Mouse (Mus musculus): ENCODE measurements around the gene Poll. TPM values are rescaled to one million over a fixed set of nuclear protein-coding genes. Genes with fewer than 3 reads are reported as not detected.
A peak's percentile ranks its signal among the peaks of the same experiment; 100 is the strongest.

Poll gene
- total and polyA plus RNA-seq, 3 experiments = 16.5 to 24.6 (median 18.9) TPM

DNA sequence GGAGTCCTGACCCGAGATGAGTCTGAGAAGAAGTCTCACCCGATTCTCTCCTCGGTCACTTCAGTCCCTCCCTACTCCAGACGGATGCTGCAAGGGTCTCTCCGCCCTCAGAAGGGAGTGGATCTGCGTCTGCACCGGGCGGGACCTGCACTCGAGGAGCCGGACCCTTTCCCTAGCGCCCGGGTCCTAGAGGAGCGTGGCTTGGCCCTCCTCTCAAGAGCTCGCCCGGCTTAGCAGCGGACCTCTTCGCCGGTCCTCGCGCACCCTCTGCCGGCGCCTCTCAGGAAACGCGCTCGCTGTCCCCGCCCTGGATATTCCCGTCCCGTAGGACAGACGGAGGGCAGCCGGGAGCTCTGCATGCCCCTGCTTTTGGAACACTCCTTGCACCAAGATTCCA, 15.4 kb downstream of the Poll start:
- Histone ChIP-seq H3K27ac (ENCODE audit: insufficient read depth, low read depth) (no peak overlapping the region), H3K27me3 (replicated peaks) (peaks cover 44% of the 10 kb centered on the region), H3K9me3 (replicated peaks; ENCODE audit: low read length) (peaks cover 4% of the 10 kb centered on the region), H3K4me3 (replicated peaks in 1 of 3; ENCODE audit: low read depth in 2 of 3, low read length in 2 of 3, poor library complexity in 1 of 3) (peak overlapping the region in 2 of 3 experiments; percentile 33), H3K4me2 (ENCODE audit: insufficient read depth, low read depth, poor library complexity, severe bottlenecking) (peak overlapping the region; percentile 78), H3K36me3 (replicated peaks in 1 of 2; ENCODE audit: control insufficient read depth in 1 of 2, insufficient read depth in 1 of 2, low read length in 1 of 2) (no peaks in the 10 kb centered on the region), H3K9ac (ENCODE audit: insufficient read depth, low read depth) (no peak overlapping the region), H3K79me2 (replicated peaks; ENCODE audit: control insufficient read depth, extremely low read depth, insufficient read depth, poor library complexity, severe bottlenecking) (no peaks in the 10 kb centered on the region), H3K4me1 (ENCODE audit: control insufficient read depth in 1 of 2, insufficient read depth in 2 of 2) (peaks cover 6 to 36% of the 10 kb centered on the region in 2 experiments)
- DNase-seq (ENCODE audit: extremely low read depth) = peak; percentile 62
- TF ChIP-seq ZC3H11A (IDR thresholded peaks at IDR 0.05; ENCODE audit: low read depth, low read length) = peak; percentile 33; the same call in 1 of the 2 replicates
- TF ChIP-seq ZKSCAN1 (IDR thresholded peaks at IDR 0.05; ENCODE audit: borderline replicate concordance, low read depth, low read length) = no peak
- TF ChIP-seq IRF4 (IDR thresholded peaks at IDR 0.05; ENCODE audit: low read depth, low read length) = no peak
- 0 out of 2 replicates have a peak, but pooled peaks have one; percentile 53 for TF ChIP-seq UBTF (IDR thresholded peaks at IDR 0.05; ENCODE audit: low read depth, low read length)
- TF ChIP-seq NRF1 (IDR thresholded peaks at IDR 0.05; ENCODE audit: low read depth, low read length) = no peak
- TF ChIP-seq PAX5 (IDR thresholded peaks at IDR 0.05; ENCODE audit: low read length) = no peak
- 0 out of 2 replicates have a peak, but pooled peaks have one; percentile 10 for TF ChIP-seq ELF1 (IDR thresholded peaks at IDR 0.05; ENCODE audit: low read depth, low read length)
- TF ChIP-seq ZMIZ1 (IDR thresholded peaks at IDR 0.05; ENCODE audit: low read depth, low read length) = no peak
- TF ChIP-seq USF2 (conservative IDR thresholded peaks at IDR 0.05; ENCODE audit: low read depth, low read length) = no peak
- no peak for TF ChIP-seq KAT2A (IDR thresholded peaks at IDR 0.05; ENCODE audit: insufficient replicate concordance, low read length)
- no peak for TF ChIP-seq MEF2A (IDR thresholded peaks at IDR 0.05; ENCODE audit: borderline replicate concordance, low read depth, low read length)
- TF ChIP-seq MYC (IDR thresholded peaks at IDR 0.05; ENCODE audit: low read depth, low read length) = no peak
- TF ChIP-seq JUND (conservative IDR thresholded peaks at IDR 0.05; ENCODE audit: low read depth, low read length) = no peak
- TF ChIP-seq BHLHE40 (IDR thresholded peaks at IDR 0.05; ENCODE audit: low read depth, low read length) = no peak
- no peak for TF ChIP-seq RCOR1 (conservative IDR thresholded peaks at IDR 0.05; ENCODE audit: low read depth, low read length)
- no peak for TF ChIP-seq POLR2A (IDR thresholded peaks at IDR 0.05; ENCODE audit: low read depth, low read length)
- 0 out of 2 replicates have a peak, but pooled peaks have one; percentile 18 for TF ChIP-seq TCF12 (IDR thresholded peaks at IDR 0.05; ENCODE audit: low read depth, low read length)
- no peak for TF ChIP-seq MAFK (IDR thresholded peaks at IDR 0.05; ENCODE audit: insufficient replicate concordance, low read length)
- no peak for TF ChIP-seq SIN3A (IDR thresholded peaks at IDR 0.05; ENCODE audit: low read length)
- no peak for TF ChIP-seq ZNF384 (IDR thresholded peaks at IDR 0.05; ENCODE audit: low read depth, low read length)
- no peak for TF ChIP-seq JUN (IDR thresholded peaks at IDR 0.05; ENCODE audit: insufficient read depth, low read depth, low read length)
- TF ChIP-seq ETS1 (conservative IDR thresholded peaks at IDR 0.05; ENCODE audit: low read depth, low read length) = no peak
- TF ChIP-seq SMC3 (IDR thresholded peaks at IDR 0.05; ENCODE audit: low read depth, low read length) = peak; percentile 88
- TF ChIP-seq CHD2 (IDR thresholded peaks at IDR 0.05; ENCODE audit: low read length) = no peak
- TF ChIP-seq CTCF (conservative IDR thresholded peaks at IDR 0.05 in 1 of 2, IDR thresholded peaks at IDR 0.05 in 1 of 2; ENCODE audit: low read depth in 2 of 2, low read length in 2 of 2) = peak; percentile 13 to 92; a peak in 2 of 4 replicates
- TF ChIP-seq E2F4 (IDR thresholded peaks at IDR 0.05; ENCODE audit: insufficient replicate concordance, low read depth, low read length) = no peak
- TF ChIP-seq MXI1 (IDR thresholded peaks at IDR 0.05; ENCODE audit: low read depth, low read length) = peak; percentile 28; the same call in 1 of the 2 replicates
- 0 out of 2 replicates have a peak, but pooled peaks have one; percentile 33 for TF ChIP-seq NELFE (IDR thresholded peaks at IDR 0.05; ENCODE audit: low read depth, low read length)
- TF ChIP-seq USF1 (IDR thresholded peaks at IDR 0.05; ENCODE audit: low read depth, low read length) = no peak
- TF ChIP-seq TBP (conservative IDR thresholded peaks at IDR 0.05; ENCODE audit: low read depth, low read length) = no peak
- peak; percentile 49; the same call in 1 of the 2 replicates for TF ChIP-seq MAZ (IDR thresholded peaks at IDR 0.05; ENCODE audit: low read depth, low read length)
- TF ChIP-seq HCFC1 (IDR thresholded peaks at IDR 0.05; ENCODE audit: low read depth, low read length) = no peak
- TF ChIP-seq POLR2AphosphoS2 (IDR thresholded peaks at IDR 0.05; ENCODE audit: low read depth, low read length) = no peak
- TF ChIP-seq EP300 (IDR thresholded peaks at IDR 0.05; ENCODE audit: low read length) = no peak
- no peak for TF ChIP-seq MAX (IDR thresholded peaks at IDR 0.05; ENCODE audit: low read length)
- TF ChIP-seq RAD21 (IDR thresholded peaks at IDR 0.05; ENCODE audit: low read depth, low read length) = peak; percentile 87
- TF ChIP-seq CHD1 (IDR thresholded peaks at IDR 0.05; ENCODE audit: low read depth, low read length) = no peak
- TF ChIP-seq GABPA (IDR thresholded peaks at IDR 0.05; ENCODE audit: insufficient replicate concordance, low read depth, low read length) = no peak
- in situ Hi-C loops (cut with MboI; ENCODE audit: low pct_ligation_motif_present, low pct_unique_long_range_greater_than_20kb, low sequenced_read_pairs) = loop anchor here (5.0 kb wide), 2 partner anchors 238 to 323 kb away; no protein-coding TSS in a partner anchor
- dilution Hi-C loops (cut with MboI; ENCODE audit: extremely low pct_ligation_motif_present, extremely low pct_unique_long_range_greater_than_20kb, low sequenced_read_pairs) = no loop called here
